Mouse (Mus musculus): ENCODE results near the gene Creg1.

Creg1 gene

GRCm38 (mm10) chr1:165763635-165764372 is at the start of gene Creg1:
Gene Creg1, plus strand, starts transcription at chr1:165763746.
- peak; percentile 96 to 97 for DNase-seq

- no peak for DNase-seq
Measured at GRCm38 (mm10) chr1:165713798-165714197, 49.7 kb upstream of the Creg1 start.

GRCm38 (mm10) chr1:165716426-165716825 is 47.1 kb upstream of the Creg1 start:
- DNase-seq, result no peak

GRCm38 (mm10) chr1:165717711-165718542 is 45.6 kb upstream of the Creg1 start:
- DNase-seq, result no peak

GRCm38 (mm10) chr1:165718543-165719105 is 44.9 kb upstream of the Creg1 start:
- DNase-seq, result no peak

DNA sequence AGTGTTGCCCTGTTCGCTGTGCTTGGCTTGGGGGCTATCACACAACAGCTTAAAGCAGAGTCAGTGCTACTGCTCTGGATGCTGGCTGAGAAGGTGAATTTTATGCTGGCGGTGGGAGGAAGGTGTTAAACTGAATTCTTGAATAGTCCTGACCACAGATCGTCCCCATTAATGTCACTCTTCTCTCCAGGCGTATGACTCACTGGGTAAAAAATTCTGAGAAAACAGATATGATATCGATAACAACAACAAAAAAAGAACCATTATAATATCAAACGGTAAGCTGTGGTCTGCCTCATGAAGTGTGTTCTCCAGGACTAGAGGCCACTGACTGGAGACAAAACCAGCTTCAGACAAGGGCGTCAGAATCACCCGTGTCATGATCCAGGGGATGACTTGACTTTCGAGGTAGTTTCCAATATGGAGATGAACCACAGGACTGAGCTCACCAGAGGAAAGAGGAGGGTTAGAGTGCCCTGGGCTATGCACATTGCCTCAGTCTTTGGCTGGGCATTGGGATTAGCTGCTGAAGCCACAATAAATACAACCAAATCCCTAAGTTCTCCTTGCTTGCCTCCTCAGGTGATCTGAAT is 40.9 kb upstream of the Creg1 start:
- no peak for DNase-seq

- no peak for DNase-seq
Measured at GRCm38 (mm10) chr1:165724219-165725033, 39.1 kb upstream of the Creg1 start.

DNA sequence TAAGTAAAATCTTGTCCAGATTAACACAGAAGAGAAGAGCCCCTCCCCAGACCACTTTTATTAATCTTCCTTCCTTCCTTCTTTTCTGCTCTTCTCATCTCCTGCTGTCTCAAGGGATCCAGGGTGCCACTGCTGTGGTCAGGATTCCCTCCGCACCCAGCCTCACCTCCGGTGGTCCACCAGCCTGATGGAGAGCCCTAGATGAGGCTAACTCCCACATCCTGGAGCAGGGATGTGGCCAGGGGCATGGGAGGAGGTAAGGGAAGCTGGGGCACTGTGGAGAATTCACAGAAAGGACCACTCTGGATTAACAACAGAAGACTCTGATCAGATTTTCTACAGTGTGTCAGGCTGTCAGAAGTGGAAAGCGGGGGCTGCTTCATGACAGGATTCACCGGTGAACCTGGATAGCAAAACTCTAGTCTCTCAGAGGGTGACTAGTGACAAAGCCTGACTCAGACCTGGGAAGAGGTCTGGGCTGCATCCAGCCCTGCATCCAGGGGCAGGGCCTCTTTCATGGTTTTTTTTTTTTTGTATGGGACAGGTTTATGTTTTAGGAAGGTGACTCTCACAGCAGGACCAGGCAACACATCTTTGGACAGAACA is 38.4 kb upstream of the Creg1 start:
- no peak for DNase-seq

- DNase-seq, result no peak
Measured at GRCm38 (mm10) chr1:165726986-165727385, 36.6 kb upstream of the Creg1 start.

- DNase-seq, result no peak
Measured at GRCm38 (mm10) chr1:165728057-165728639, 35.4 kb upstream of the Creg1 start.

DNA sequence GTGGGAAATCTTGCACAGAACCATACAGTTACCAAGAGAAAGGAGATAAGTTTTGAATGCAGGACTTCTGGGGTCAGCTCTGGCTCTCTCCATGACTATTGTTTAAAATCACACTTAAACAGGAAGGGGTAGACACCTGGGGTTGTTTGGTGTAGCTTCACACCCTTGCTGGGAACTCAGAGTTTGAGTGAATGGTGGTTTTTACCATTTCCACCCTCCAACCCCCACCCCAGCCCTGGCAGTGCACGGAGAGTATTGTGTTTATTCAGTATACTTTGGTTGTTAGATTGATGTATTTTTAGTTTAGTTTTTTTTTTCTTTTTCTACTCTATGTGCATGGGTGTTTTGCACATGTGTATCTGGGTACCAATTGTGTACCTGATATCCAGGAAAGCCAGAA is 33.4 kb upstream of the Creg1 start:
- DNase-seq, result no peak

DNA sequence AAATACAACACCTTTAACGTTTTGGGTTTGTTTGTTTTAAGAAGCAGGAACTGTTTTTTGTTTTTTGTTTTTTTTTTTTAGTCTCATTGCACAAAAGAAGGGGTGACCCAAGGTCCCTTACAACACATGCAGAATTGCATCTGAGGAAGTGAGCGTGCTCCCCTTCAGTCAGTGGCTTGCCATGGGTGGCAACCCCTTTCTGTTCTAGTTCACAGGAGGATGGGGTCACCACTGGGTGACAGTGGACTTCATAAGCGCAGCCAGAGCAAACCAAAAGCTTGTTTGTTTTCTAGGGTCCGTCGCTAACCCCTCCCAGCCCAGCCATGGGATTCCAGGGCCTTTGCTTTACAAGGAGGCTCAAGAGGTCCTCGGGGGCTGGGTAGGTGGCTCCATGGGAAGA is 32.0 kb upstream of the Creg1 start:
- no peak for DNase-seq

- no peak for DNase-seq
Measured at GRCm38 (mm10) chr1:165734840-165735239, 28.7 kb upstream of the Creg1 start.

DNA sequence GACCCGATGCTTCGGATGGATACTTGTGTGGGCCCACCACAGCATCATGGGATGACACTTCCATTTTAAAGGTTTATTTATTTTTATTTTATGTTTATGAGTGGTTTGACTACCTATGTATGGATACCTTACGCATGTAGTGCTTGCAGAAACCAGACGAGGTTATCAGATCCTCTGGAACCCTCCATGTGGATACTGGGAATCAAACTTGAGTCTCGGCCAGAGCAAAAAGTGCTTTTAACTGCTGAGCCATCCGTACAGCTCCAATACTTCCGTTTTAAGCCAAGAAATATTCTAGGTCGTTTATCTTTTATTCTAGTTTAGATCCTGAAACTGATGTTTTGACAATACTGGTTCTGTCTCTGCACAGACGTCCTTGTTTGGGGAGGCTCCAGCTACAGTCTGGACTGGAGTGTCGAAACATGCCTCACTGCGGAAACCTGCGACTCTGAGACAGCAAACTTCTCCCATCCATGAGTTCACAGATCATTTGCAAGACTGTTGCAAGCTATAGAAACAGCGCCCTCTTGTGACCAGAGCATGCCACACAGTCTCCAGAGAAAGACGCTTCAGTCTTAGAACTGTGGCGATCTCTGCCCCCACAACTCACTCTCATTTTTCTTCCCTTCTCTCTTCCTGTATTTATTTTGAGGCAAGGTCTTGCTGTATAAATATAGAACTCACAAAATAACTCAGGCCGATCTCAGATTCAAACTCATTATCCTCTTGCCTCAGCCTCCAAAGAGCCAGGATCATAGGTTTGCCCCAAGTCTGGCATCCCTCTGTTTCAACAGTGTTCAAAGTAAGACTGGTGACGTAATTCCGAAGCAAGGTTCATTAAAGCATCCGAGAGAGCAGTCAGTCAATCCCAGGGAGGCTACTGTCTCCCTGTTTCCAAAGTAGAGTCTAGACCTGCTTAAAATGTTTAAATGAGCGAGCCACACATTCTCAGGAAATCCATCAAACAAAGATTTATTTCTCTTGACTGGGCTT is 27.4 kb upstream of the Creg1 start:
- DNase-seq, result peak; percentile 94 to 96

GRCm38 (mm10) chr1:165737451-165737850 is 26.1 kb upstream of the Creg1 start:
- DNase-seq, result no peak

DNA sequence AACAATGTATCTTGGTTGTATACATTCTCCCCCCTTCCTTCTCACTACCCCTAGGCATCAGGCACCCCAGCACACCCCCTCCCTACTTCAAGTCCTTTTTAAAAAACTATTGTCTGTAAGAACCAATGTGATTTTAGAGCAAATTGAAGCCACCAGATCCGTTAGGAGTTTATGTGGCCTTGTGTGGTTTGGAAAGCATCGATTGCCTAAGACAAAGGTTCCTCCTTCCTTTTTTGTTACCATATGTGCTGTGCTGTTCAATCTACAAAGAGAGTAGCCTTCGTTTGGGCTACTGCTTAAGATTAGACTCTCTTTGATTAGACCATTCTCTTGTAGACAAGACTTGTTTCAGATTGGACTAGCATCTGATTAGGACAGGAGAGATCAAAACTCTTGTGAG is 25.7 kb upstream of the Creg1 start:
- DNase-seq, result no peak

DNA sequence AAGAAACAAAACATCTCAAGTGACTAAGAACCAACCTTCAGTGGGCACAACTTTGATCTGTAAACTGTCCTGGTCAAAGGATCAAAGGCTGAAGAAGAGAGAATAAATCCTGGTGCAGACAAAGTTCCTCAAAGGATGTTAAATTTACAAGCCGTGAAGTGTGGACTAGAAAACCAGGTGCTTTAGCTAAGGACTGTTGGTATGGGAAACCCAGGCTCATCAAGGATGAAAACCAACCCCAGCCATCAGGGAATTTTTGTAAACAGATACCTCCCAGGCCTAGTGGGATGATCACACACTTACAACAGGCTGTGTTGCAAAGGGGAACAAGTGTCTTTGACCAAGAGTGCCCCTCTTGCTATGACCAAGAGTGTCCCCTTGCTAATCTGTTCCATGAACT is 24.6 kb upstream of the Creg1 start:
- no peak for DNase-seq

GRCm38 (mm10) chr1:165741989-165742388 is 21.6 kb upstream of the Creg1 start:
- DNase-seq, result no peak

DNA sequence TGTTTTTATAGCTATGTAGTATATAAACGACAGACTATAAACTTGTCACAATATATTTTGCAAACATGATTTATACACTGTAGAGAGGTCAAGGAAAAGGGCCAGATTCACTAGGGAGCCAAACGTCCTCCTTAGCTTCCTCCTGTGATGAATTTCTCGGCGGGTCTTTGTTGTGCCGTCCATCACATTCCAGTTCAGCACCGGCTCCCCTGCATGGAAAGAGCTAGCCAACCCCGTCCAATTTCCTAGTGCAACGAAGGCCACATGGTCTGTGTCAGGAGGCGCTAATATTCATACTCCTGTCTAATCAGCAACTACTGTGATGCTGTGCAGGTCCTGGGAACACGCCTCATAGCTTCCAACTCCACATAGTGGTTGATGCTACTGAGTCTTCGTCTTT is 15.5 kb upstream of the Creg1 start:
- DNase-seq, result no peak

- DNase-seq, result no peak
Measured at GRCm38 (mm10) chr1:165751142-165751541, 12.4 kb upstream of the Creg1 start.
